Mouse (Mus musculus) erythroblast, embryonic 14.5 days (primary cell): ENCODE data around the gene Nup210.

Source experiments
- GATA1 ChIP-seq: IDR thresholded peaks from 2 replicates; pipeline ENCODE4 v1.6.1; 2012; ENCODE audit warnings: low read length, inconsistent platforms, mixed read lengths
- TAL1 ChIP-seq: IDR thresholded peaks from 3 replicates; pipeline ENCODE4 v1.6.1; 2012; ENCODE audit warnings: low read length, inconsistent platforms, mixed read lengths

DNA sequence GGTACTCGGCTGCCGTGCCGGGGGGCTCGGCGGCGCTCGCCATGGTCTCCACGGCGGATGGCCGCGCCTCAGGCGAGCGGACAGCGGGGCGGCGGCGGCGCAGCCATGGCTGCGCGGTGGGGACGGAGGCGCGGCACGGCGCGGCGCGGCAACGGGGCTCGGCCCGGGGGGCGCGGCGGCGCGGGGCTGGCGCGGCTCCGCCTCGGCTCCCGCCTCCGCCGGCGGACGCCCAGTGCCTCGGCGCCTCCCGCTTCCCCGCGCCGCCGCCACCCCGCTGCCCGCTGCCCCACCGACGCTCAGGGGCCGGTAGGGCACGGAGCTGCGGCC lies 128.4 kb downstream of the Nup210 start:
- TF ChIP-seq GATA1: no peak
- no peak for TF ChIP-seq TAL1
